Mouse (Mus musculus): ENCODE measurements around the gene Gpc6.

The Gpc6 gene

DNA sequence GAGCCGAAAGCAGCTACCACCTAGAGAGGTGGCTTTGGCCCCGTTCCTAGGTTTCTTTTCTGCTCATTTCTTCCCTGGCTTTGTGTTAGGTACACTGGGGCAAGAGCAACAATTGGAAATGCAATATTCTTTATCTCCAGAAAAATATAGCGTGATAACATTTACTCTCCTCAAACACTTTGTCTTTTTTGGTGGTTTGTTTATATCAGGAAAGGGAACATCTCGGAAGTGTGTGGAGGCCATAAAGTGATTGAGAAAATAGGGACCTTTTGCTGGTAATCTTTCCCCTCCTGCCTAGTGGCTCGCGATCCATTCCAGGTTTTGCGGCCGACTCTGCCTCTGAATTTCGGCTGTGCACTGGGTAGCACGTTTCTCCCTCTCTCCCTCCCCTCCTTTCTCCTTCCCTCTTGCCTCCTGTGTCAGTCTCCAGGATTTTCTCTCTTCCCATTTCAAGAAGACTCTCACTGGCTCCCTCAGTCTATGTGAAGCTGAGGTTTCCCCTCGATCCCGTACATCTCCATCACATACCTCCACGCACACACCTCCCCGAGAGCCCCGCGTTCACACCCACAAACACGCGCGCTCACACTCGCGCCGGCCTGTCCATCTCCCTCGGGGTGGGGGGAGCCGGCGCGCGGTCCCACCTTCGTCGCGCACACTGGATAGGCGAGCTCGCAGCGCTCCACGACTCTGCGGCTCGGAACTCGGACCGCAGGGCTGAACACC, at the start of gene Gpc6:
Gene Gpc6 (plus strand): TSS at position 440 of the 726 bp plus-strand sequence.
- DNase-seq (ENCODE audit: low read depth, low spot score) = peak; percentile 83

DNA sequence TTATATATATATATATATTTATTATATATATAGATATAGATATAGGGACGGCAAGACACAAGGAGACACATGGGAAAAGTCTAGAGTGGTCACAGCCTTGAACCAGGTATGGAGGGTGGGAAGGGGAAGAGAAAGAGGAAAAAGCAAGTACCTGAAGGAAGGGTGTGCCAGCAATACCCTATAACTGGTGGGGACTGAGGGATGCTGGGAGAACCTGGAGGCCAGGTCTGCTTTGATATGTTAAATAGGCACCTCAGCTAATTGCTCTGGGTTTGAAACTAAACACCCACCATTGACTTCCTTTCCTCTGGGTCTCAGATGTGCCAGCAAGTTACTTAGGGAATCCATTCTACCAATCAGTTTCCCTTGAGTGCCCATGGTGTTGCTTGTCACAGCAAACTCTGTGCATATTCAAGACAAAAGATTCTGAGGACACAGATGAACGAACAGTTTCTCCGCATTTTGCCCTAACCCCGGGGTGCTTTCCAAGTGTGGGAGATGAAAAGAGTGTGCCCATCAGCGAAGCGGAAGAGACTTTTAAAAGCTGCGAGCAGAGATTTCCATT, 42.6 kb upstream of the Gpc6 start:
- DNase-seq (ENCODE audit: low read depth, low spot score) = no peak

DNA sequence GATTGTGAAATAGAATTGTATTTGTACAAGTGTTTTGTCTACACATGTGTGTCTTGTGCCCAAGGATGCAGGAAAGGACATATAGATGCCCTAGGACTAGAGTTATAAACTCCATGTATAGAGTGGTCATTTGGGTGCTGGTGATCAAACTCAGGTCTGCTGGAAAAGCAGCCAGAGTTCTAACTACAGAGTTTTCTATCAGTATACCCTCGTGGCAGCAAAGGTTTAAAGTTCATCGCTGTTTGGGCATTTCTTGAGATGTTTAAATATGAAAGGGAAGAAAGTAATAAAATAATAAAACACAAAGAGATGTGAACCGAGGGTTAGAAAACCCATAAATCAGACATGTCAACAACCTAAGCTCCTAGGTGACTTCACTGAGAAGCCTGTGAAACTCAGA, 30.8 kb upstream of the Gpc6 start:
- no peak for DNase-seq (ENCODE audit: low read depth, low spot score)

DNA sequence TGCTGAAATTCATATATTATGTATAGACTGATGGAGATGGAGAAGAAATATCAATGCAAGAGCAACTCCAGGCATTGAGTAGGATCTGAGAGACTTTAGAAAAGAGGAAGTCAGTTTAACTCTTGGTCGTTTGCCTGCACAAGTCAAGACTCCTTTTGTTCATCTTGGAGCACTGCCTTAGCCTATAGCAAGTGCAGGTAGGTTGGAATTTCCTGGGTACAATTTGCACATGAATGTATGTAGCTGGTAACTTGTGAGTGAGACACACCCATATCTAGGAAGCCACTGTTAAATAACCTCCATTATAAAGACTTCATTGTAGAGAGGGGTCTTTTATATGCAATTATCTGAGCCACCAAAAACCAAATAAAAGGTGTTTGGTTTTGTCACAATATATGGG, 27.1 kb upstream of the Gpc6 start:
- DNase-seq (ENCODE audit: low read depth, low spot score) = no peak

DNA sequence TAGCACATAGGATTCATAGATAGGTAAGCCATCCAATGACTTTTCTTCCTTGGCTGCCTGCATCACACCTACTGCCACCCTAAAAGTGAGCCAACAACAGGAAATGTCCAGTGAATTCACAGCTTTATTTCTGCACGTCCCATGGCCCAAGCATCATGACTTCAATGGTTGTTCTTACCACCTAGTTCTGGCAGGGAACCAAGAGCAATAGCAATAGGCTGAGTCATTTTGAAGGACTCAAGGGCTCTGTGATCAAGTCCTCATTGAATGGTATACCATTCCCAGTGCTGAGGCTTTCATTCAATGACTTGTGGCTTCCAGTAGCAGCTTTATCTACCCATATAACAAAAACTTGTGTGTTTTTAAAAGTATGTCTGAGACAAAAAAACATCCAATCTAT, 13.3 kb upstream of the Gpc6 start:
- DNase-seq (ENCODE audit: low read depth, low spot score) = no peak

DNA sequence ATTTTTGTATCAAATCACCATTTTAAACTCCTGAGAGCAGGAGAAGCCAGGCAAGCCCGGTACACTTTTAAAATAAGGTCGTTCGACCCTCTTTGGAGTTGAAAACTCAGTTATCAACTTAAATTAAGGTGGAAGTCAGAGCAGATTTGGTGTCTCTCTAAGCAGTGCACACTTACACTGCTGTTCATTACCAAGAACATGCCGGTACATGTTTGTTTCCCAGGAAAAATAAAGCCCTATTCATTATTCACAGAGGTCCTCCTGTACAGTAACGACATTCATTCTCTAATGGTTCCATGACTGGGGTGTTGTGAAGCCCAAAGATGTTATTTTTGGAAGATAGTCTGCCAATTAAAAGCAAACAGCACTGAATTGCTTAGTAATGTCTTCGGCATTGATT, 8.2 kb upstream of the Gpc6 start:
- no peak for DNase-seq (ENCODE audit: low read depth, low spot score)

DNA sequence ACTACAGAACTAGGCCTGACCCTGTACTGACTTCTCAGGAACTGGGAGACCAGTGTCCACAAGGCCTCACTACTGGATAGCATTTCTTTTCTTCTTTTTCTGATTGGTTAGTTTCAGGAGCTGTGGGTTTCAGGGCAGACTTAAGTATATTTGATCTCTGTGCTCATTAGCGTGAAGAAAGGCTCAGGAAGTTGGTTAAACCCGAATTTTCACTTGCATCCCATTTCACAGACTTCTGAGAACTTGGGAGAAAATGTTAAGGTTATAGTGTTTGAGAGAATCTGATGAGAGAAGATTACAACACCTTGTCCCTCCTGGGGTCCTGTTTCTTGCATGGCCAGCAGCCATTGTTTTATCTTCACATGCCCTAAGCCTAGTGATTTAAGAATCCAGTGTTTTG, 849 bp upstream of the Gpc6 start:
- no peak for DNase-seq (ENCODE audit: low read depth, low spot score)

DNA sequence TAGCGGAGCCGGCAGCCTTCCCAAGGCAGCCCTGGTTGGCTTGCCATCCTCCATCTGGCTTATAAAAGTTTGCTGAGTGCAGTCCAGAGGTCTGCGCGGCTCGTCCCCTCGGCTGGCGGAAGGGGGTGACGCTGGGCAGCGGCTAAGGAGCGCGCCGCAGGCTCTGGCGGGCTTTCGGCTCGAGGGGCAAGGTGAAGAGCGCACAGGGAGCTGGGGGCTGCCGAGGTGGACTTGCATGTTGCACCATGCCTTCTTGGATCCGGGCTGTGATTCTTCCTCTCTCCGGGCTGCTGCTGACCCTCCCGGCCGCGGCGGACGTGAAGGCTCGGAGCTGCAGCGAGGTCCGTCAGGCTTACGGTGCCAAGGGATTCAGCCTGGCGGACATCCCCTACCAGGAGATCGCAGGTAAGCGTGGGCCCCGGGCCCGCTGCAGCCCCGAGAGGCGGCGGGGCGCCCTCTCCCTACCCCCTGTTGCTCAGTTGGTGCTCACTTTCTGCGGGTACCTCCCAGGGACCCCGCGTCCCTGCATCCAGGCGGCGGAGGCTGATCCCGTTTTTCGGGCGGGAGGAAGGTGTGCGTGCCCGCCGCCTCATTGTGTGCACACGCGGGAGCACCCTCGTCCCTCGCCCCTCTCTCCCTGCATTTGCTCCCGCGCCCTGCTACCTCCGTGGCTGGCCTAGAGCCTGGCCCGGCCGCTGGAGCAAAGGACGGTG, 732 bp downstream of the Gpc6 start:
- no peak for DNase-seq (ENCODE audit: low read depth, low spot score)

DNA sequence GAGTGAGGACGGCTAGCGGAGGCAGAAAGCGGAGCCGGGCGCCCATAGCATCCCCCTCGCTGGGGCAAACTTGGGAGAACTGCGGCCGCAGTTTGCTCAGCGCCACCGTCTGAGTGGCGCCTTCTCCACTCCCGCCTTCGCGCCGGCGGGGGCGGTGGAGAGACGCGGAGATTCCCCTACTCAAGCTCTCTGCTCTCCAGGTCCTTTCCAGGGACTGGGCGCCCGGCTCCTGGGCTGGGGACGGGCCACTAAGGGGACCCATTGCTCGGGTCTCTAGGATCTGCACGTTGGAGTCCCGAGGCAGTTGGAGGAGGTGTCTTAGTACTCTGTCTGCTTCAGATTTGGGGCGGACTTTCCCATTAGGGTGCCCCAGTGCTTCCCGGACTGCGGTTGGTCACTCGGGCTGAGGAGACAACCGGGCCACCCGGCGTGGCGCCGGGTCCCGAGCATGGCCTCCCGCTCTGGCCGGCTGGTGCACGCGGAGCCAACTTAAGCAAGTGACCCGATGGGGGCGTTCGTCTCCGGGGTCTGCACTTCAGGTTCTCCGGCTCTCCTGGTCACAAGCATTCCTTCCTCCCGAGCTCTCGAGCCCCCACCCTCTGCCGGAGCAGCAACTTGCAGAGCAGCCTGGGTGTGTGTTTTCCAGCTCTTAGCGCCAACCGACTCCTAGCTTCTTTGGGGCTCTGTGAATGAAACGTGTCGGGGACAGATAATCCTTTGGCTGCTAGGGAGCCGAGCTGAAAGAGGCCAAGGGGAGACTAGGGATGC, 1.5 kb downstream of the Gpc6 start:
- peak; percentile 70 for DNase-seq (ENCODE audit: low read depth, low spot score)

DNA sequence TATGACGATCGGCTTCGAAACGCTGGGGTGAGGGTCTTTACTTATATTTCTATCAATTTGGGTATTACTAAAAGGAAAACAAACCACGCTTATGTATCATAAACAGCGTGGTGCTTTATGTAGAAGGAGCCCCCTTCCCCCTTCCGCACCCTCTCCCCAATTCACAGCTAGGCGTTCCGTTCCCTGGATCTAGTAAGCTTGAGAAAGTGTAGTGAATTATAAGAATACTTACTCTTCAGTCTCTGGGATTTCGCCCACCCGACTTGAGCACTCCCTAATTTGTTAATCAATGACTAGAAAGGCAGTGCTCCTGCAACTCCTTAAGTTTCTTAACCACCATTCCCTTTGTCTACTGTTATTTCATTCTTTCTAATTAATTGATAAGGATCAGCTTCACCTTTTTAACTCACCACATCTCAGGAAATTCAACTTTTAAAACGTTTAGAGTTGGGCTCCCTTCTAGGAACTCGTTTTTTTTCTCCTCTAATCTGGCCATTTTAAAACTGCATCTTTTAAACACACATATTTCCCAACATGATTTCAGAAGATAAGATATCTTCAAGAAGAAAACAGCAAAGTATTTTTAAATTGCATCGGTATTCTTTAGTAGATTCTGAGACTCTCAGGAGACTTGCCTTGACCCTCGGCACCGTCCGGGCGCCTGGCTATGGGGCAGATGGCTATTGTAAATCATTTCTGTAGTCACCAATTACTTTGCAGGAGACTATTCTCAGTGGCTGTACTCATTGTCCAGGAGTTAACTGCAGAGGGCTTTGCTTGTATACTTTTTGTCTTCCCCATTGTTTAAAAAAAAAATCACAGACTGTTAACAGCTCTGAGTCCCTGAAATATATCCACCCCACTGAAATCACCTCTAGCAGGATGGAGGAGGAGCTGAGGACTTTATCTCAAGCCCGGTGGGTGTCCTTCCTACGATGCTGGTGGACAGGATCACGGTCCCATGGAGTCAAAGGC, 2.5 kb downstream of the Gpc6 start:
- no peak for DNase-seq (ENCODE audit: low read depth, low spot score)

DNA sequence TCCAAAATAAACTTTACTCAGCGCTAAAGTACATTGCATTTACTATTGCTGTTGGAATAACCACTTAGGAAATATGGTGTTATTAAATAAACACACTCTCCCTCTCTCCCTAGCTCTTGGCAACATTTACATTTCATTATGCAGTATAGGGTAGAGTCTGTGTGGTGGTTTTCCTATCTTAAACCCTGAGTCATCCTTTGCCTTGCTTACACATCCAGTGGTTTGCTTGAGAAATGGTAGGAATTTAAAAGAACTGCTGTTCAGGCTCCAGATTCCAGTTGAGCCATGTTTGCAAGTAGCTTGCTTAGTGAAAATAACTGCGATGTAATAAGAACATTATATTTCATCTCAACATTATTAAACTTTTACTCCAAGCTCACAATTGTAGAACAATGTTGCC, 3.3 kb downstream of the Gpc6 start:
- DNase-seq (ENCODE audit: low read depth, low spot score) = no peak

DNA sequence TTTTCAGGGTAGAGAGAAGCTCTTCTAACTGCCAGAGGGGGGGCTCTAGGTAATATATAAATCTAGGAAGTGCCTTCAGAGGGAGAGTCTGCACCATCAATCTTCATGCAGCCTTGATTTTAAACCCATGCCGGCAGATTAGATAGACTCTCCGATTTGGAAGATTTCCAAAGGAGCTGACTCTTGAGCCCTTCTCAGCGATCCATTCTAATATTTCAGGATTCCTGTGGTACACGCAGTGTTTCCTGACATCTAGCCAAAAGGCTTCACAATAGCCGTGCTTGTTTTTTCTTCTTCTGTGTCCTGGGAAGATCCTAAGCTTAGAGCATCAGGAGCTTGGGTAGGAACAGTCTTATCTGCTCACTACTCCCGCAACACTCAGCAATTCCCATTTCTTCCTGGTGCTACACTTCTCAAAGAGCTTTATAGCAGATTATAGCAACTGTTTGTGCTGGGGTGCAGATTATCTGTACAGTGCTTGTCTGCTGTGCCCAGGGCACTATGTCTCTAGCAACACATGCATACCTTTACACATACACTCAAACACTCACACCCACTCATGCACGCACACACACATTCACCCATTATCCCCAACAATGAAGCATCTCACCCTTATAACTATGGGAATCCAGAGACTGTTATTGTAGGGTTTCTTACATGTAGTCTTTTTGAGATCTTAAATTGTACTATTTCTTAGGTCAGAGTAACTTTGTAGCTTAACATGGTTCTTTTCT, 3.8 kb downstream of the Gpc6 start:
- no peak for DNase-seq (ENCODE audit: low read depth, low spot score)

DNA sequence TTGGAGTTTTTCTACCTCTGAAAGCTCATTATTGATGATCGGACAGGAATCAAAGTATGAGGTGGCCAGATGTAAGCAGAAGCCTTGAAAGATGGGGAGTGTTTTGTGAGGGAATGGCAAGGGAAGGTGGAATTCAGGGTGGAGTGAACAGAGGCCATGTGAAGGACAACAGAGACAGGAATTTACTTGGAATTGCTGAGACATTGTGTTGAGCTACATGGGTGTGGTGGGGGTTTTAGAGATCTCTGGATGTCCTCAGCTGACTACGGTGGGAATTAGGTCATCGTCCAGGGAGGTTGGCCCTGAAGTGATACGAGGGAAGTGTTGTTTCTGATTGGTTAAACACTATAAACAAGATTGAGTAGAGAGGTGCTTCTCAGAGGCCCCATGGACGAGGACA, 8.7 kb downstream of the Gpc6 start:
- DNase-seq (ENCODE audit: low read depth, low spot score) = no peak

DNA sequence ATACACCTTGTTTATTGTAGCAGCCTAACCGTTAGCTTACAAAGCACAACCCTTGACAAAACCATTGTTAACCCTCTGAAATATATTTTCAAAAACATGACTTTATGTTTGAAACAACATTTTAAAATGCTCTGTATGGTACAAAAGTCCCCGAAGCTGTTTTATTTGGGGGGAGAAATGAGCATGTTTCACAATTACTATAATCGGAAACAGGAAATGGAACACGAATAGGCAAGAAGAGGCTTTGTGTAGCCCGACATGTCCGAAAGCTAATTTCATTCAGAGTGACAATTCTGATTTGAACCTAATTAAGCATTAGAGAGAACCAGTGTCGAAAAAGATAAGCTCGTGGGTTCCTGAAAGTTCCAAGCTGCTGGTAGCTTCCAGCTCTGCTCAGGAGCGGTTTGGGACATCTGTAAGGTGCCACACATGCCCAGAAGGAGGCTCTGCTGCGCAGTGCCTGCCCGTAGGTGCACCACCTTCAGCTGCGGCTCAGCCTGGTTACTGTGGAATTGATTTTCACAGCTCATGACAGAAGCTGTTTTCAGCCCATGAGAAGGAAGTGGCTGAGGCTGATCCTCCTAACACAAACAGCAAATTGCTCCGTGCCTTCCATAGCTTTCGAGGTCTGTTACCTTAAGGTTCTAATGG, 12.9 kb downstream of the Gpc6 start:
- no peak for DNase-seq (ENCODE audit: low read depth, low spot score)

DNA sequence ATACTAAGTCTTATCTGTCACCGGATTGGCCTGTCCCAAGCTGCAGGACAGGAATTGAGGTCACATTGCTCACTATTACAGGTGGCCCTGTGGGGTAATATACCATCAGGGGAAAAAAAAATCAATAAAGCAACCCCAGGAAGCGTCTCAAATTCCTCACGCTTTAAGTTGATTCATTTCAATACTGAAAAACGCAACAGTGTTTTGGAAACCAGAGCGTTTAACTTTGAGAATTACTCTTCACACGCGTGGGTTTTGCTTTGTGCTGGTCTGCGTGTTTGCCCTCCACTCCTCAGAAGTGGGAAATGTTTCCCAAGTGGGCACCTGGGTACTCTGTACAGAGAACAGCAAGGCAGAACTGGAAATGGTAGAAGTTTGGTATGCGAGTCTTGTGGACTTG, 13.6 kb downstream of the Gpc6 start:
- DNase-seq (ENCODE audit: low read depth, low spot score) = no peak

DNA sequence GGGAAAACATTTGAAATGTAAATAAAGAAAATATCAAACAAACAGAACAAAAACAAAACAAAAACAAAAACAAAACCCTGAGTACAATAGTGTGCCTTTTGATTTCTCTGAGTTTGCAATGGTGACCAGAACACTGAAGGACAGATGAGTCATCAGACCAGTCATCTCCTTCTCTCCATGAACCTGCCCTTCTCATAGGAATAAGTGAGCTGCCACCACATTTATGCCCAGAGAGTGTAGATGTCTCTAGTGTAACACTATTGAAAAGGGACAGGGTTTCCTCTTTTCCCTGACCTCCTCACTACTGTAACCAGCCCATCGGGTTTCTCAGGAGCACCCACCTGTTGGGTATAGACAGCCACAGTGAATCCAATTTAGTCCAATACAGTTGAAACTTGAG, 14.4 kb downstream of the Gpc6 start:
- DNase-seq (ENCODE audit: low read depth, low spot score) = no peak

DNA sequence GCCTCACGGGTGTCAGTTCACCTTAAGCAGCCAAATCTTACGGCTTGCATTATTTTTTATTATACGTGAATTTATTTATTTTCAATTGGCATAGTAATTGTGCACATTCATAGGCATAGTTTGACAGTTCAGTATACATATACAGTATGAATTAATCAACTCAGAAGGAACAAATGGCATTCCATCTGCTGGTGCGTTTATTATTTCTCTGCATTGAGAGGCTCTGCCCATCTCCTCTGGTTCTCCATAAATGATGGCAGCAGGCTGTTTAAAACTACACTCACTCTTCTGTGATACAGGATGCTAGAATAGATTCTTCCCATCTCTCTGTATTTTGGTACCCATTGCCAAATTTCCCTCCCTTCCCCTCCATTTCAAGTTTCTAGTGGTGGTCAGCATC, 16.7 kb downstream of the Gpc6 start:
- DNase-seq (ENCODE audit: low read depth, low spot score) = no peak

DNA sequence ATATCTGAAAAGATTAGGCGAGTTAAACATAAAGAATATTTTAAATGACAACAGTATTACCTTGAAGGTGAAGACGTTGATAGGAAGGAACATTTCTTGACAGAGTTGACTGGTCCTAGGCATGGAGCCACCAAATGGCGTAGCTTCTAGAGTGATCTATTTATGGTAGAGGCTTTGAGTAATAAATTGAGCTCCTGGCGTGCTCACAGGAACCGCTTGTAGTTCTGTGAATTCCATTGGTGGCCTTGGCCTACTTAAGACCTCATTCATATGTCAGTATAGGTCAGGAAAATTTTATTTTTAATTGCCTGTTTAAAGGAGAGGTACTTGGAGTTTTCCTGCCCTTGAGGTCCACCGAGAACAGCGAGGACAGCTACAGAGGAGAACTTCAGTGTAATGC, 18.6 kb downstream of the Gpc6 start:
- DNase-seq (ENCODE audit: low read depth, low spot score) = no peak

DNA sequence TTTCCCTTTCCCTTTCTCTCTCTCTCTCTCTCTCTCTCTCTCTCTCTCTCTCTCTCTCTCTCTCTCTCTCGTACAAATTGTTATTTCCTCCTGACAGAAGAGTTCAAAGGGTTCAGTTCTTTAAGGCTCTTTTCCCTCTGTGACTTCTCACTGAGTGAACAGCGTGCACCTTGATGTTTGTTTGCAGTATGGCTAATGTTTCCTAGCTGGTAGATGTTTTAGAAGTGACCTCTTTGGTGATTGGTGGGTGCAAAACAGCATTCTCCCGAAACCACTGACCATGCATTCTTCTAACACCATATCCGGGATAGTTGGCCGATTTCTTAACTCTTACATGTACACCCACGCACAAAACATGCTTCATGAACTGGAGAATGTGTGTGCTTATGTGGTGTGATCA, 20.9 kb downstream of the Gpc6 start:
- DNase-seq (ENCODE audit: low read depth, low spot score) = no peak

DNA sequence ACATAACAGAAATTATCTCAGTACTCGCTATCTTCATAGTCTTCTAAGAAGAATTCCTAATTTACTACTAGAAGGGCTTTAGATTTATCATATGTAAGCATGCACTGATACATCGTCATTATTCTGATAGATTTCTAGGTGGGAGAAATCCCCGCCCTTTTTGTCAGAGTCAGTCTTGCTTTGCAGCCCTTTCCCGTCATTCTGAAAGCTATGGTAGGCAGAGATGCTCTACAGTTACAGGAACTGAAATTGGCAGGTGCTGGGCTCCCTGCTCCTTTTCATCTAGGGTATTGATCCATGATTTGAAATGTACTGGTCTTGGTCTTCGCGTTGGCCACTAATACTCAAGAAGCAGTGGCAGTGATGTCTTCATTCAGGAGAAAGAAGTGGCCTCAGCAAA, 22.3 kb downstream of the Gpc6 start:
- no peak for DNase-seq (ENCODE audit: low read depth, low spot score)

Measured in brain, embryonic 18.5 days (tissue).